Mouse (Mus musculus) liver, embryonic 16.5 days (tissue): ENCODE measurements around the gene Helb. TPM values are rescaled to one million over a fixed set of nuclear protein-coding genes. Genes with fewer than 3 reads are reported as not detected.
"Not testable (repeated sequence)": the region's sequence is repeated elsewhere in the genome, so short reads cannot be mapped to it uniquely, and the experiment has no call there.

Experiments used
- ATAC-seq: fragments of 200-750 bp; cut with Nextera tagmentation; 2 replicates; pipeline ENCODE4 v1.8.0; 2017; ENCODE audit warnings: low read depth, mild to moderate bottlenecking, moderate number of reproducible peaks, moderate library complexity
- H3K27ac ChIP-seq: fragments of 300-500 bp; sonication (generic); 2 replicates; pipeline ENCODE4 v1.5.1; 2014; ENCODE audit warnings: mild to moderate bottlenecking, low read length
- H3K27me3 ChIP-seq: fragments of 300-500 bp; sonication (generic); 2 replicates; pipeline ENCODE4 v1.6.1; 2014; ENCODE audit warnings: low read depth, low read length, mixed read lengths; ENCODE audit not compliant: control insufficient read depth, insufficient read depth
- H3K36me3 ChIP-seq: fragments of 300-500 bp; sonication (generic); 2 replicates; pipeline ENCODE4 v1.6.1; 2014; ENCODE audit warnings: mild to moderate bottlenecking; ENCODE audit not compliant: control insufficient read depth, insufficient read depth
- H3K4me1 ChIP-seq: fragments of 300-500 bp; sonication (generic); 2 replicates; pipeline ENCODE4 v1.6.1; 2014; ENCODE audit warnings: low read depth, low read length, mixed read lengths; ENCODE audit not compliant: control insufficient read depth
- H3K4me2 ChIP-seq: fragments of 300-500 bp; sonication (generic); 2 replicates; pipeline ENCODE4 v1.6.1; 2014; ENCODE audit warnings: low read depth, low read length, mixed read lengths
- H3K4me3 ChIP-seq: fragments of 300-500 bp; sonication (generic); 2 replicates; pipeline ENCODE4 v1.5.1; 2014; ENCODE audit warnings: low read depth, mild to moderate bottlenecking, low read length
- H3K9ac ChIP-seq: fragments of 300-500 bp; sonication (generic); 2 replicates; pipeline ENCODE4 v1.6.1; 2014; ENCODE audit warnings: low read depth, low read length
- H3K9me3 ChIP-seq: fragments of 300-500 bp; sonication (generic); replicated peaks from 2 replicates; pipeline ENCODE4 v1.6.1; 2016; ENCODE audit warnings: low read length; ENCODE audit not compliant: control insufficient read depth
- WGBS: fragments of 180-500 bp; shearing (Covaris S2); extraction: QIAGEN DNeasy Blood & Tissue Kit; methylation state at CpG from one replicate; pipeline ENCODE4 v1.1.7; 2014; ENCODE audit not compliant: insufficient replicate concordance; 5-methylcytosine and 5-hydroxymethylcytosine counted together
- polyA plus RNA-seq: library from polyadenylated mRNA; unstranded; fragments of >200 nt; fragmentation: Nextera tagmentation; extraction: Ambion mirVana; gene quantifications from 2 replicates; pipeline ENCODE4 v1.2.1, GENCODE M21; 2015

The Helb gene
- polyA plus RNA-seq, 1 experiment from 2014 or later: 7.7 TPM

GRCm38 (mm10) chr10:120128601-120129277 lies 16.0 kb upstream of the Helb start:
- Histone ChIP-seq H3K4me1 (no peaks in the 10 kb centered on the region), H3K27me3 (no peaks in the 10 kb centered on the region), H3K9ac (no peak overlapping the region), H3K4me2 (no peak overlapping the region), H3K4me3 (no peak overlapping the region), H3K27ac (no peak overlapping the region), H3K36me3 (no peaks in the 10 kb centered on the region), H3K9me3 (no peaks in the 10 kb centered on the region)
- no peak for ATAC-seq
- WGBS: 27% methylated on average over 13 of the region's 13 CpGs

- no peaks in the 10 kb centered on the region for H3K9me3 ChIP-seq
- no peak overlapping the region for H3K9ac ChIP-seq
- H3K4me3 ChIP-seq: no peak overlapping the region
- H3K4me2 ChIP-seq: no peak overlapping the region
- no peaks in the 10 kb centered on the region for H3K27me3 ChIP-seq
- ATAC-seq: no peak
- no peak overlapping the region for H3K27ac ChIP-seq
- H3K4me1 ChIP-seq: no peaks in the 10 kb centered on the region
- no peaks in the 10 kb centered on the region for H3K36me3 ChIP-seq
- WGBS: 27% methylated on average over 10 of the region's 10 CpGs
Measured at GRCm38 (mm10) chr10:120125465-120125857, 12.7 kb upstream of the Helb start.

- Histone ChIP-seq H3K36me3 (no peaks in the 10 kb centered on the region), H3K9ac (no peak overlapping the region), H3K27ac (no peak overlapping the region), H3K4me2 (no peak overlapping the region), H3K4me3 (no peak overlapping the region), H3K9me3 (no peaks in the 10 kb centered on the region), H3K4me1 (no peaks in the 10 kb centered on the region), H3K27me3 (no peaks in the 10 kb centered on the region)
- 41% methylated on average over 7 of the region's 7 CpGs for WGBS
- peak; percentile 67 for ATAC-seq
Measured at GRCm38 (mm10) chr10:120124801-120125464, 12.1 kb upstream of the Helb start.

GRCm38 (mm10) chr10:120123721-120124120 lies 10.9 kb upstream of the Helb start:
- WGBS: 71% methylated on average over 3 of the region's 3 CpGs
- no peak overlapping the region for H3K27ac ChIP-seq
- no peaks in the 10 kb centered on the region for H3K36me3 ChIP-seq
- no peaks in the 10 kb centered on the region for H3K9me3 ChIP-seq
- H3K9ac ChIP-seq: no peak overlapping the region
- no peaks in the 10 kb centered on the region for H3K27me3 ChIP-seq
- H3K4me2 ChIP-seq: no peak overlapping the region
- H3K4me3 ChIP-seq: no peak overlapping the region
- ATAC-seq: no peak
- H3K4me1 ChIP-seq: no peaks in the 10 kb centered on the region

GRCm38 (mm10) chr10:120115249-120115648 lies 2.5 kb upstream of the Helb start:
- Histone ChIP-seq H3K4me2 (no peak overlapping the region), H3K27ac (no peak overlapping the region)
- 69% methylated on average over 1 of the region's 1 CpGs for WGBS

GRCm38 (mm10) chr10:120114493-120114892 lies 1.7 kb upstream of the Helb start:
- Histone ChIP-seq H3K4me3 (no peak overlapping the region), H3K4me2 (no peak overlapping the region), H3K4me1 (peaks cover 8% of the 10 kb centered on the region), H3K9ac (no peak overlapping the region), H3K36me3 (no peaks in the 10 kb centered on the region), H3K27me3 (no peaks in the 10 kb centered on the region), H3K27ac (no peak overlapping the region), H3K9me3 (no peaks in the 10 kb centered on the region)
- no peak for ATAC-seq
- WGBS: 65% methylated on average over 7 of the region's 7 CpGs

More at GRCm38 (mm10) chr10:120115249-120115648, 2.5 kb upstream of the Helb start:
- H3K4me3 ChIP-seq: no peak overlapping the region
- no peak overlapping the region for H3K9ac ChIP-seq
- no peak for ATAC-seq
- no peaks in the 10 kb centered on the region for H3K27me3 ChIP-seq
- no peaks in the 10 kb centered on the region for H3K9me3 ChIP-seq
- H3K36me3 ChIP-seq: no peaks in the 10 kb centered on the region
- peaks cover 8% of the 10 kb centered on the region for H3K4me1 ChIP-seq

GRCm38 (mm10) chr10:120113980-120114379 lies 1.2 kb upstream of the Helb start:
- no peak overlapping the region for H3K27ac ChIP-seq
- H3K4me2 ChIP-seq: no peak overlapping the region
- WGBS: 83% methylated on average over 6 of the region's 6 CpGs

GRCm38 (mm10) chr10:120113482-120113881 lies 695 bp upstream of the Helb start:
- not testable (repeated sequence) for ATAC-seq, H3K27me3 ChIP-seq, H3K36me3 ChIP-seq, H3K9me3 ChIP-seq, H3K4me1 ChIP-seq
- Histone ChIP-seq H3K4me2 (peak overlapping the region; percentile 95), H3K27ac (peak overlapping the region; percentile 97), H3K9ac (peak overlapping the region; percentile 71), H3K4me3 (peak overlapping the region; percentile 88)
- 31% methylated on average over 9 of the region's 9 CpGs for WGBS

More at GRCm38 (mm10) chr10:120113980-120114379, 1.2 kb upstream of the Helb start:
- H3K9ac ChIP-seq: no peak overlapping the region
- no peaks in the 10 kb centered on the region for H3K27me3 ChIP-seq
- no peaks in the 10 kb centered on the region for H3K36me3 ChIP-seq
- H3K4me1 ChIP-seq: peaks cover 8% of the 10 kb centered on the region
- no peak for ATAC-seq
- no peaks in the 10 kb centered on the region for H3K9me3 ChIP-seq
- no peak overlapping the region for H3K4me3 ChIP-seq

GRCm38 (mm10) chr10:120111691-120112319 lies 982 bp downstream of the Helb start:
- H3K9ac ChIP-seq: peak overlapping the region; percentile 88
- ATAC-seq: no peak
- H3K4me1 ChIP-seq: peaks cover 8% of the 10 kb centered on the region
- H3K27ac ChIP-seq: peak overlapping the region; percentile 97
- H3K9me3 ChIP-seq: no peaks in the 10 kb centered on the region
- peaks cover 3% of the 10 kb centered on the region; the same call in 1 of the 2 replicates for H3K36me3 ChIP-seq
- 59% methylated on average over 3 of the region's 3 CpGs for whole genome bisulfite sequencing
- peak overlapping the region; percentile 88 for H3K4me3 ChIP-seq
- peak overlapping the region; percentile 95 for H3K4me2 ChIP-seq
- no peaks in the 10 kb centered on the region for H3K27me3 ChIP-seq
